ENCODE assay signal across 24 mouse cellular contexts in genomic region chr17:71935336-71935735, GRCm38 (mm10).
DNase-seq lines count a peak whose midpoint lies in the region; ATAC-seq lines count a peak whose summit lies in the region.
"Had no signal": no experiment of that assay in that cellular context is flagged by ENCODE, and none has a peak within 500 bp of the region (broad histone marks: within the 10 kb centered on the region; RNA-seq: fewer than 3 reads in every experiment).

No protein-coding gene starts in this region.

- WGBS in kidney, embryonic 15.5 days, result 17% methylated on average over 3 of the region's 3 CpGs

- no peaks in the 10 kb centered on the region for H3K27me3 ChIP-seq in kidney, embryonic 15.5 days
- H3K27me3 ChIP-seq: CH12.LX; embryonic facial prominence, embryonic 12.5 days; forebrain, embryonic 13.5 days; forebrain, embryonic 15.5 days; Patski had no signal

- H3K36me3 ChIP-seq in kidney, embryonic 15.5 days, result no peaks in the 10 kb centered on the region
- H3K36me3 ChIP-seq: embryonic facial prominence, embryonic 10.5 days; embryonic facial prominence, embryonic 12.5 days; forebrain, embryonic 15.5 days; G1E had no signal

- no peak overlapping the region for H3K27ac ChIP-seq in kidney, embryonic 15.5 days
- H3K27ac ChIP-seq: embryonic facial prominence, embryonic 10.5 days; embryonic facial prominence, embryonic 12.5 days; forebrain, embryonic 13.5 days; forebrain, embryonic 15.5 days had no signal

- H3K4me1 ChIP-seq in kidney, embryonic 15.5 days, result peaks cover 7% of the 10 kb centered on the region; the same call in 1 of the 2 replicates
- H3K4me1 ChIP-seq: forebrain, embryonic 13.5 days; forebrain, embryonic 15.5 days had no signal

- H3K4me2 ChIP-seq in kidney, embryonic 15.5 days, result no peak overlapping the region
- H3K4me2 ChIP-seq: embryonic facial prominence, embryonic 12.5 days; forebrain, embryonic 13.5 days; forebrain, embryonic 15.5 days had no signal

- H3K9ac ChIP-seq in kidney, embryonic 15.5 days, result no peak overlapping the region
- H3K9ac ChIP-seq: embryonic facial prominence, embryonic 12.5 days; forebrain, embryonic 13.5 days; forebrain, embryonic 15.5 days had no signal

- DNase-seq in heart, adult 11 months, result peak; percentile 55
- DNase-seq in heart, postnatal 4 days, result no peak
- peak; percentile 56 for DNase-seq in kidney, adult 9 months
- DNase-seq in kidney, postnatal 4 days, result no peak
- peak; percentile 4 to 29 for DNase-seq in kidney, postnatal 36 days
- DNase-seq: adrenal gland, adult 8-10 months; adrenal gland, postnatal 14 days; adrenal gland, postnatal 36 days; B cell, adult 2 months; cerebellum, adult 11-12 months; cerebellum, adult 2 months; cerebellum, adult 9-10 months; cerebellum, postnatal 10 days; cerebellum, postnatal 25 days had no signal

- ATAC-seq in kidney, embryonic 15.5 days (replicated peaks; ENCODE audit: low FRiP score), result no peak
- ATAC-seq: activated CD4-positive, CD25-positive, alpha-beta regulatory T cell, adult 4 months; CD4-positive, CD25-positive, alpha-beta regulatory T cell, adult 4 months; forebrain, embryonic 13.5 days; forebrain, embryonic 15.5 days; Patski had no signal

- H3K9me3 ChIP-seq in kidney, embryonic 15.5 days (replicated peaks), result no peaks in the 10 kb centered on the region
- H3K9me3 ChIP-seq: embryonic facial prominence, embryonic 12.5 days; forebrain, embryonic 13.5 days; forebrain, embryonic 15.5 days had no signal

- H3K4me3 ChIP-seq in kidney, embryonic 15.5 days (replicated peaks), result no peak overlapping the region
- H3K4me3 ChIP-seq: embryonic facial prominence, embryonic 10.5 days; embryonic facial prominence, embryonic 12.5 days; forebrain, embryonic 13.5 days; forebrain, embryonic 15.5 days had no signal

Comparison
In these comparisons a context has a peak if more than half of its experiments do, and no peak if none do; other contexts are left out.
1. DNase-seq: peak in heart, adult 11 months (single experiment), kidney, adult 9 months (single experiment) and kidney, postnatal 36 days (2 of 2); none in heart, postnatal 4 days (single experiment) and kidney, postnatal 4 days (0 of 2).